Mouse (Mus musculus): ENCODE results near the gene S1pr5. TPM values are rescaled to one million over a fixed set of nuclear protein-coding genes. Genes with fewer than 3 reads are reported as not detected.
A peak's percentile ranks its signal among the peaks of the same experiment; 100 is the strongest.
"Not testable (repeated sequence)": the region's sequence is repeated elsewhere in the genome, so short reads cannot be mapped to it uniquely, and the experiment has no call there.

S1pr5 gene
- total RNA-seq, 2 experiments from 2014 or later = 10.6 to 10.9 TPM

DNA sequence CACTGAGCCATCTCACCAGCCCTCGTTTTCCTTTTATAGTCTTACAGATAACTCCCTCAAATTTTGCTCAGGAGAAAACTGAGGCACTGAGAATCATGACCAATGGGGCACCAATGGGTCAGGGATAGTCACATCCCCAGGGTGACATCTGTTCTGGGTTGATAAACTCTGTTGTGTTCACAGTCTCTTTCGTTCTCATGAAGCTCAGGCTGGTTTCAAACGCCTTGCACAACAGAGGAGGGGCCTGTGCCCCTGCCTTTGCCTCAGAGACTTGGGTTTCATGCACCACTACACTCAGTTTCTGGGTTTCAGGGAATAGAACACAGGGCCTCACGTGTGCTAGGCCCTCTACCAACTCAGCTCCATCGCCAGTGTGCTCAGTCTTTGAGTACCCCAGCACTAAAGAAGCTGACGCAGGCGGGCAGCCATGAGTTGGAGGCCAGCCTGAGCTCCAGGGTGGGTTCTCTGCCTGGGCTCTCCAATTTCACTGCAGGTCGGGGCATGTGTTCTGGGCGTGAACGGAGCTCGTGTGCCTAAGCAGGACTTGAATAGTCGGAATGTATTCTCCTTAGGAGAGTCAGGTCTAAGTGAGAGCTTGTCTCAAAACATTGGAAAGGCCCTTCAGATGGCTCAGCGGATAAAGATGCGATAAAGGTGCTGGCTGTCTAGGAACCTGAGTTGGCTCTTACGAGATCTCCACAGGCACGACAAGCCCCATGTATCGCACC, 16.2 kb upstream of the S1pr5 start:
- no peak for DNase-seq (ENCODE audit: low spot score in 2 of 2)
- no peak for TF ChIP-seq CTCF (conservative IDR thresholded peaks at IDR 0.05)
- peak overlapping the region; percentile 90 for H3K27ac ChIP-seq
- H3K4me3 ChIP-seq = peak overlapping the region; percentile 98

DNA sequence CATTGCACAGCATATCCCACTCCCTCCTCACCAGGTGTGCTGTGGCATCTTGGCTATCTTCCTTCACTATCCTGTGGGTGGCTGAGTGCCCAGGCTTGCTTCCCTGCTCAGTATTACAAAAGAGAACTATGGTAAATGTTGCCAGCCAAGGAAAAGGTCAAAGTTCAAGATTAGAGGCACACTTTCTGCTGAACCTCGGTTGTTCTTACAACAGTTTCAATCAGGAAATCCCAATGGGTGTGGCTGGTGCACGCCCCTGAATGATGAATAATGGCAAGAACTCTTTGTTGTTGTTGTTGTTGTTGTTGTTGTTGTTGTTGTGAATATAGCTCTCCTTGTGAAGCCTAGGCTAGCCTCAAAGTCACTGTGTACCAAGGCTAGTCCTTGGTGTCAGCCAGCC, 13.6 kb upstream of the S1pr5 start:
- no peak for TF ChIP-seq CTCF (conservative IDR thresholded peaks at IDR 0.05)
- H3K4me3 ChIP-seq = no peak overlapping the region
- no peak overlapping the region for H3K27ac ChIP-seq
- DNase-seq (ENCODE audit: low spot score in 2 of 2) = no peak

DNA sequence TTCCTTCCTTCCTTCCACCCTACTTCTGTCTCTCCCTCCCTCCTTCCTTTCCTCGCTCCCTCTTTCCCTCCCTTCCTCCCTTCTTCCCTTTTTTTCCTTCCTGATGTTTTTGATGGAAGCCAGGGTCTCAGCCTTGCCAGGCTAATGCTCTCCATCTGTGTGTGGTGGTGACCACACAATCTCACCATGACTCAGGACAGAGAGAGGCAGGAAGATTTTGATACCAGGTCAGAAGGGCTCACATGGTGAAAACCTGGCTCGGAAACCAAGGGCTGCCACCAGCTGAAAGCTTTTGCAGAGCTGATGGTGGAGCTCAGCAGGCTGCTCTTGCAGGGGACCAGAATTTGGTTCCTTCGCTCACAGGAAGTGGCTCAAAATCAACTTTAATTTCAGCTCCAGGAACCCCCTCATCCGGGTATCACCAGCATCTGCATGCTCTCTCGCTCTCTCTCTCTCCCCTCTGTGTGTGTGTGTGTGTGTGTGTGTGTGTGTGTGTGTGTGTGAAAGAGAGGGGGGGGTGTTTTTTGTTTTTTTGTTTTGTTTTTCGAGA, 12.3 kb upstream of the S1pr5 start:
- no peak for TF ChIP-seq CTCF (conservative IDR thresholded peaks at IDR 0.05)
- H3K27ac ChIP-seq = no peak overlapping the region
- no peak overlapping the region for H3K4me3 ChIP-seq
- no peak for DNase-seq (ENCODE audit: low spot score in 2 of 2)

DNA sequence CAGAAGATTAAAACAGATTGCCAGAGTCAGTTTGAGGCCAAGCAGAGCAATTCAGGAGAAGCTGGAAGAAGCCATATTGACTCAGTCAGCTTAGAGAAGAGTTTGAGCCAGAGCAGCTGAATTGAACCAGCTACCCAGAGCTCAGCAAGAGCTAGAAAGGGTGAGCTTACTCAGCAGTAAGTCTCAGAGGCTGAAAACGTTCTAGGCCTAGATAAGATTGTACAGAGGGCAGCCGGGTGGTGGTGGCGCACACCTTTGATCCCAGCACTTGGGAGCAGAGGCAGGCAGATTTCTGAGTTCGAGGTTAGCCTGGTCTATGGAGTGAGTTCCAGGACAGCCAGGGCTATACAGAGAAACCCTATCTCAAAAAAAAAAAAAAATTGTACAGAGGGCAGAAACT, 8.1 kb upstream of the S1pr5 start:
- H3K27ac ChIP-seq; DNase-seq (ENCODE audit: low spot score in 2 of 2); H3K4me3 ChIP-seq: not testable (repeated sequence)

DNA sequence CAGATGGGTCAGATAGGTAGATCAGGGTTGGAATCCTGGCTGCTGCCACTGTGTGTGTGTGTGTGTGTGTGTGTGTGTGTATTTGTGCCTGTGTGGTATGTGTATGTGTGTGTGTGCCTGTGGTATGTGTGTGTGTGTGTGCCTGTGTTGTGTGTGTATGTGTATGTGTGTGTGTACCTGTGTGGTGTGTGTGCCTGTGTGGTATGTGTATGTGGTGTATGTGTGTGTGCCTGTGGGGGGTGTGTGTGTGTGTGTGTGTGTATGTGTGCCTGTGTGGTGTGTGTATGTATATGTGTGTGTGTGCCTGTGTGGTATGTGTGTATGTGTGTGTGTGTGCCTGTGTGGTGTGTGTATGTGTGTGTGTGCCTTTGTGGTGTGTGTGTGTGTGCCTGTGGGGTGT, 6.4 kb upstream of the S1pr5 start:
- H3K27ac ChIP-seq = no peak overlapping the region
- no peak overlapping the region for H3K4me3 ChIP-seq
- TF ChIP-seq CTCF (conservative IDR thresholded peaks at IDR 0.05) = no peak
- no peak for DNase-seq (ENCODE audit: low spot score in 2 of 2)

DNA sequence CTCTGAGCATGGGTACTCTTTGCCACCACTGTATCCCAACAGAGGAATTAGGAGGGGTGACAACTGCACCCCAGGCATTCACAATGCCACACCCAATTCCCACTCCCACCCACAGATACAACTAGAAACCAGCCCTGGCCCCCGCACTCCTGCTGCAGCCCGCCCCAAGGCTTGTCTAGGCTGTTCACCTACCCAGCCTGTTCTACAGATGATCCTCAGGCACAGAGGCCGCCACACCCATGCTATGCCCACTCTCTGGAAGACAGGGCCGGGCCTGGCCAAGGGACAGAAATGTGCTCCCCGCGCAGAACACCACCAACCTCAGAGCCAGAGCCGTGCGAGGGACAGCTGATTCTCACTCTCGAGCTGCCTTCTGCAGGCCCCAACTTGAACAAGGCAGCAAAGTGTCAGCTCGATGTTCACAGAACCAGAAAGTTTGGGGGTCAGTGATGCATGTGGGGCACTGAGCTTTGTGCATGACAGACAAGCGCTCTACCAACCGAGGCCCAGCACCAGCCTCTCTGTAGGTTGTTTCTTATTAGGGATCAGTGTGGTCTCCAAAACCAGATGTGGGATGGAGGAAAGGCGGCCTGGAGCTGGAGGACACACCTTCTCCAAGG, 3.0 kb upstream of the S1pr5 start:
- TF ChIP-seq CTCF (conservative IDR thresholded peaks at IDR 0.05) = no peak
- Histone ChIP-seq H3K4me3 (no peak overlapping the region), H3K27ac (no peak overlapping the region)
- no peak for DNase-seq (ENCODE audit: low spot score in 2 of 2)

DNA sequence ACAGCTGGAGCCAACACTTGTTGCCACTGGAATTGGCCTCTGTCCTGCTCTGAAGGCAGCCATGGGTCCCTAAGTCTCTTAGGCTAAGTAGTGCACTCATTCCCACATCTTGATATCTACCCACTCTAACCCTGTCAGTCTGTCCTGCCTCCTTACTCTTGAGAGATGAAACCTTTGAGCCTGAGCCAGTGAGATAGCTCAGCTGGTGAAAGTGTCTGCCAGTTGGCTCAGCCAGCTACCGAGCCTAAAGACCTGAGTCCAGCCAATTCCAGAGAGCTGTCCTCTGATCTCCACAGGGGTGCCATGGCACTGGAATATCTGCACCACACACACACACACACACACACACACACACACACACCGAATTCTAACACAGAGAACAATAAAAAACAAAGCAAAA, 2.3 kb upstream of the S1pr5 start:
- TF ChIP-seq CTCF (conservative IDR thresholded peaks at IDR 0.05) = no peak
- peak overlapping the region; percentile 28; the same call in 1 of the 2 replicates for H3K27ac ChIP-seq
- DNase-seq (ENCODE audit: low spot score in 2 of 2) = no peak
- H3K4me3 ChIP-seq = no peak overlapping the region

DNA sequence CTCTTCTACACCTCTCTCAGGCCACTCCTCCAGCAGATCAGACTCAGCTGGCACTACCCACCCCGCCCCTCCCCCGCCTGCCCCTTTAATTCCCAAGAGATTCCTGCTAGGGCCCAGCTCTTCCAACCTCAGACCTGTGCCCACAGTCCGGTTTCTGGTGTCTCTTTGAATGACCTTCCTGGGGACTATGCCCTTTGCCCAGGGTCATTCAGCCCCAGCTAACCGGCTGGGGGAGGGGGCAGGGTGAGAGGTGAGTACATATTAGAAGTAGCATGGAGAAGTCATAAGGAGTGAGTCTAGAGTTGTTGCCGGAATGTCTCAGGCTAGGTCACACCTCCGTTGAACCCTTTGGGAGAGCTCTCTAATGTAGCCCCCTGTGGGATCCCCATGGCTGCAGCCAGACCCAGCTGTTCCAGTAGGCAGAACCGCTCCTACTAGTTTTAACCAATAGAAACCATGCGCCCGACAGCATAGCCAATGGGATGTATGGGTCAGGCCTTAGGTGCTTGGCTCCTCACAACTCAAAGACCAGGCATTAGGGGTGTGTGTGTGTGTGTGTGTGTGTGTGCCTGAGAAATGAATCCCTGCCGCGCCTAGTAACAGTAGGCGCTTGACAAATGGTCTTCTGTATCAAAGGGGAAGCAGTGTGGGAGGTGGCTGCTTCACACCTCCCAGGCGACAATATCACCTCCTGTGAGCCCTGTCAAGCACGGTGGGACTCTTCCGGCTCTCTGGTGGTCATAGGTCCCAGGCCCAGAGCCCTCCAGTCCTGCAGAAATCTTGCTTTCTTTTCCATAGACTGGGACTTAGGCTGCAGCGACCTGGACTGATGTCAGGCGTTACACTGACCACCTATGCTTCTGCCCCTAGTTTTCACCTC, 1.6 kb upstream of the S1pr5 start:
- Histone ChIP-seq H3K27ac (peak overlapping the region; percentile 82), H3K4me3 (no peak overlapping the region)
- no peak for TF ChIP-seq CTCF (conservative IDR thresholded peaks at IDR 0.05)
- no peak for DNase-seq (ENCODE audit: low spot score in 2 of 2)

DNA sequence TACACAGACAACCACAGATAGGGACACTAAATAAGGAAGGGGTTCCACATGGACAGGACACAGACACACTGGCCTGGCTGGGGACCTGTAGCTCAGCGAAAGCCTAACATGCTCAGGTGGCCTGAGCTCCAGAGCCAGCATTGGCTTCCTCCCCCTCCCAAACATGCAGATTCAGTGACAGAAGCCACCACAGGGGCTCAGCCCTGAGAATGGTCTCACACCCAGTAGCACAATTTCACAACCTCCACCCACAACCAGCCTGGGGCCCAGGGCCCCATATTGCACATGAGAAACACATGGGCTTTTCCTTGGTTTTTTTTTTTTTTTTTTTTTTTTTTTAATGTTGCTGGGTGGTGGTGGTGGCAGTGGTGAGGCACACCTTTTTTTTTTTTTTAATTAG, 1.9 kb downstream of the S1pr5 start:
- Histone ChIP-seq H3K27ac (no peak overlapping the region), H3K4me3 (no peak overlapping the region)
- DNase-seq (ENCODE audit: low spot score in 2 of 2) = no peak
- no peak for TF ChIP-seq CTCF (conservative IDR thresholded peaks at IDR 0.05)

DNA sequence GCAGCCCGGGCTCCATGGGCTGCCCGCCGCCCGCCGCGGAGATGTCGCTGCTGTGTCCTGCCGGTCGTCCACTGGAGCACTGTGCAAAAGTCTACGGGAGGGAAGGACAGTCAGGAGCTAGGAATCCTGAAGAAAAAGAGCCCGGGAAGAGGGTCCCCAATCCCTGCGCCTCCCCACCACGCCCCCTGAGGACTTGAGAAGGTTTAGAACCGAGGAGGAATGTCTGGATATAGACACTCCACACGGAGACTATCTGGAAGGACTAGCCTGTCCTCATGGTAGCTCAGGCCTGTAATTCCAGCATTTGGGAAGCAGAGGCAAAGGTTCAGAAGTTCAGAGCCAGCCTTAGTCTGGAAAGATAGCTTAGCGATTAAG, 3.1 kb downstream of the S1pr5 start:
- Histone ChIP-seq H3K4me3 (peak overlapping the region; percentile 57), H3K27ac (peak overlapping the region; percentile 75; the same call in 1 of the 2 replicates)
- DNase-seq (ENCODE audit: low spot score in 2 of 2) = no peak
- TF ChIP-seq CTCF (conservative IDR thresholded peaks at IDR 0.05) = no peak

DNA sequence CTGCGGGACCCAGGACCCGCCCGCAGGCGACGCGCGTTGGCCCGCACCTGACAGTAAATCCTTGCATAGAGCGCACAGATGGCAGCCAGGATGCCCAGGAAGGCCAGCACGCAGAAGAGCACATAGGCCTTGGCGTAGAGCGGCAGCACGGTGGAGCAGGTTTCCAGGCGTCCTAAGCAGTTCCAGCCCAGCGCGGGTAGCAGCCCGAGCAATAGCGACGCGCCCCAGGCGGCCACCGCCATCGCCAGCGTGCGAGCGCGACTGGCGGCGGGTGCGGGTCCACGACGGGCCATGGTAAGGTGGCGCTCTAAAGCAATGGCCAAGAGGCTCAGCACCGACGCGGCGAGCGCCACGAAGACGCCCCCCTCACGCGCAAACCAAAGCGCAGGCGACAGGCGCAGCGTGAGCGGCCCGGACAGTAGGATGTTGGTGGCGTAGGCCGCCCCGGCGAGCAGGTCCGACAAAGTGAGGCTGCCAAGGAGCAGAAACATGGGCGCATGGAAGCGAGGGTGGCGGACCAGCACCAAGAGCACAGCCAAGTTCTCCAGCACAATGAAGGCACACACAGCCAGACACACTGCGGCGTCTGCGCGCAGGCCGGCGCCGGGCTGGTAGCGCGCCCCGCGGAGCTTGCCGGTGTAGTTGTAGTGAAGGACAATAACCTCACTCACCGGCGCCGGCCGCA, 3.7 kb downstream of the S1pr5 start:
- Histone ChIP-seq H3K27ac (peak overlapping the region; percentile 75), H3K4me3 (peak overlapping the region; percentile 57)
- no peak for DNase-seq (ENCODE audit: low spot score in 2 of 2)
- no peak for TF ChIP-seq CTCF (conservative IDR thresholded peaks at IDR 0.05)

DNA sequence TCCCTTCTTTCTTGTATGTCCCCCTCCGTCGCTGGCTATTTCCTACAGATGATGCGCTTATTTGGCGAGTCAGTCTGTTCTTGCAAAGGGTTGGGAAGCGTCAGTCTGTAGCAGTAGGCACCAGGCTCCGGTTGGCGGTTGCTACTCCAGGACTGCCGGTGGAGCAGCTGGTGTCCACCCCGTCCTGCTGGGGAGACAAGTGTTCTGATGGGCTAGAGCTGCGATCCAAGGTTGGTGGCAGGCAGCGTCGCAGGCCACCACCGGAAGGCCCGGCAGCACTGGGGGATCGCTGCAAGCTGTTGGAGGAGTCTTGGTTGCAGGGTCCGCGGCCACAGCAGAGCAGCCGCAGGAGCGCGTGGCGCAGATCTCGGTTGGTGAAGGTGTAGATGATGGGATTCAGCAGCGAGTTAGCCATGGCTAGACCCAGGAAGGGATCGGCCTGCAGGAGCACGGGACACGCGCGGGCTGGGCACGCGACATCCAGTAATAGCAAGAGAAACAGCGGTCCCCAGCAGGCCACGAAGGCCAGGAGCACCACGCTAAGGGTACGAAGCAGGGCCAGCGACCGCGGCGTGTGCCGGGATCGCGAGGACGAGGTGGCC, 4.3 kb downstream of the S1pr5 start:
- no peak for TF ChIP-seq CTCF (conservative IDR thresholded peaks at IDR 0.05)
- H3K27ac ChIP-seq = peak overlapping the region; percentile 75
- no peak for DNase-seq (ENCODE audit: low spot score in 2 of 2)

More for the DNA sequence above, 4.3 kb downstream of the S1pr5 start:
- peak overlapping the region; percentile 57 for H3K4me3 ChIP-seq
